Mouse (Mus musculus) intestine, postnatal 0 days (tissue): Measurements from ENCODE around the gene Usp50. TPM values are rescaled to one million over a fixed set of nuclear protein-coding genes. Genes with fewer than 3 reads are reported as not detected.

ENCODE experiments used
- ATAC-seq: fragments of 200-750 bp; cut with Nextera tagmentation; 2 replicates; pipeline ENCODE4 v1.8.0; 2017; ENCODE audit warnings: mild to moderate bottlenecking, moderate TSS enrichment, moderate library complexity
- H3K27ac ChIP-seq: fragments of 300-500 bp; sonication (generic); 2 replicates; pipeline ENCODE4 v1.5.1; 2014; ENCODE audit warnings: mild to moderate bottlenecking, low read depth, low read length, moderate library complexity
- H3K27me3 ChIP-seq: fragments of 300-500 bp; sonication (generic); replicated peaks from 2 replicates; pipeline ENCODE4 v1.6.1; 2014; ENCODE audit warnings: low read length, mixed read lengths; ENCODE audit not compliant: control insufficient read depth, insufficient read depth
- H3K36me3 ChIP-seq: fragments of 300-500 bp; sonication (generic); 2 replicates; pipeline ENCODE4 v1.6.1; 2014; ENCODE audit warnings: mild to moderate bottlenecking, moderate library complexity; ENCODE audit not compliant: control insufficient read depth, insufficient read depth
- H3K4me1 ChIP-seq: fragments of 300-500 bp; sonication (generic); replicated peaks from 2 replicates; pipeline ENCODE4 v1.6.1; 2014; ENCODE audit warnings: antibody characterized with exemption, low read length, mixed read lengths; ENCODE audit not compliant: control insufficient read depth, insufficient read depth
- H3K4me2 ChIP-seq: fragments of 300-500 bp; sonication (generic); replicated peaks from 2 replicates; pipeline ENCODE4 v1.6.1; 2014; ENCODE audit warnings: low read depth, mild to moderate bottlenecking, moderate library complexity
- H3K4me3 ChIP-seq: fragments of 300-500 bp; sonication (generic); 2 replicates; pipeline ENCODE4 v1.5.1; 2014; ENCODE audit warnings: low read depth, low read length
- H3K9ac ChIP-seq: fragments of 300-500 bp; sonication (generic); 2 replicates; pipeline ENCODE4 v1.6.1; 2014; ENCODE audit warnings: mild to moderate bottlenecking, low read depth, low read length
- H3K9me3 ChIP-seq: fragments of 300-500 bp; sonication (generic); 2 replicates; pipeline ENCODE4 v1.6.1; 2016; ENCODE audit warnings: mixed run types; ENCODE audit not compliant: control insufficient read depth
- CTCF ChIP-seq: sonication (generic); IDR thresholded peaks from 2 replicates; pipeline ENCODE4 v1.5.1; 2016; ENCODE audit warnings: low read depth, mild to moderate bottlenecking, control low read depth, antibody characterized with exemption, moderate library complexity
- WGBS: fragments of 180-500 bp; shearing (Covaris S2); extraction: QIAGEN DNeasy Blood & Tissue Kit; methylation state at CpG from one replicate; pipeline ENCODE4 v1.1.7; 2014; 5-methylcytosine and 5-hydroxymethylcytosine counted together
- polyA plus RNA-seq: library from polyadenylated mRNA; unstranded; fragments of >200 nt; fragmentation: Nextera tagmentation; extraction: Ambion mirVana; gene quantifications from 2 replicates; pipeline ENCODE4 v1.2.1, GENCODE M21; 2015

The Usp50 gene
- polyA plus RNA-seq, 1 experiment from 2014 or later = 2.0 TPM

DNA sequence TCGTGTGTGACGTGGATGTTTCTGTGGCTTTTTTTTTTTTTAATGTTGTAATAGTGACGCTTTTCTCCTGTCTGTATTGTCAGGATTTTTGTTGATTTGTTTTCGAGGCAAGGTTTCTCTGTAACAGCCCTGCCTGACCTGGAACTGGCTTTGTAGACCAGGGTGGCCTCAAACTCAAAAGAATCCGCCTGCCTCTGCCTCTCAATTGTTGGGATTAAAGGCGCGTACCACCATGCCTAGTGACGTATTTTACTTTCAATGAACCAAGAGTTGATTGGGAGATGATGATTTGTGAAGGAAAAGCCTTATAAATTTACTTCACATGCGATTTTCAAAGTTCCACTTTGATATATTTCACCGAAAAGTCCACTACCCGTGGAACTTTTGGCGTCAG, 107.2 kb downstream of the Usp50 start, which contains the start of gene Gabpb1:
Gene Gabpb1, minus strand, starts transcription at position 216 of the 394 bp plus-strand sequence.
- no peak for TF ChIP-seq CTCF
- ATAC-seq = no peak
- H3K36me3 ChIP-seq = no peaks in the 10 kb centered on the region
- H3K9me3 ChIP-seq = no peaks in the 10 kb centered on the region
- peaks cover 8% of the 10 kb centered on the region for H3K4me1 ChIP-seq
- peak within 1 kb of the TSS; percentile 99 for H3K27ac ChIP-seq
- H3K4me3 ChIP-seq = peak within 1 kb of the TSS; percentile 93
- H3K9ac ChIP-seq = peak within 1 kb of the TSS; percentile 100
- WGBS = 22% methylated on average over 12 of the region's 12 CpGs
- H3K4me2 ChIP-seq = peak within 1 kb of the TSS; percentile 76
- no peaks in the 10 kb centered on the region for H3K27me3 ChIP-seq

GRCm38 (mm10) chr2:126675169-126676121, 107.8 kb downstream of the Usp50 start:
- no peaks in the 10 kb centered on the region for H3K27me3 ChIP-seq
- peaks cover 8% of the 10 kb centered on the region for H3K4me1 ChIP-seq
- peak overlapping the region; percentile 99 for H3K27ac ChIP-seq
- under 1% methylated on average over 99 of the region's 99 CpGs for WGBS
- peak; percentile 88 for ATAC-seq
- H3K4me3 ChIP-seq = peak overlapping the region; percentile 93
- H3K36me3 ChIP-seq = no peaks in the 10 kb centered on the region
- 0 out of 2 replicates have a peak, but pooled peaks have one; percentile 2 for TF ChIP-seq CTCF
- peak overlapping the region; percentile 76 for H3K4me2 ChIP-seq
- no peaks in the 10 kb centered on the region for H3K9me3 ChIP-seq
- peak overlapping the region; percentile 100 for H3K9ac ChIP-seq

DNA sequence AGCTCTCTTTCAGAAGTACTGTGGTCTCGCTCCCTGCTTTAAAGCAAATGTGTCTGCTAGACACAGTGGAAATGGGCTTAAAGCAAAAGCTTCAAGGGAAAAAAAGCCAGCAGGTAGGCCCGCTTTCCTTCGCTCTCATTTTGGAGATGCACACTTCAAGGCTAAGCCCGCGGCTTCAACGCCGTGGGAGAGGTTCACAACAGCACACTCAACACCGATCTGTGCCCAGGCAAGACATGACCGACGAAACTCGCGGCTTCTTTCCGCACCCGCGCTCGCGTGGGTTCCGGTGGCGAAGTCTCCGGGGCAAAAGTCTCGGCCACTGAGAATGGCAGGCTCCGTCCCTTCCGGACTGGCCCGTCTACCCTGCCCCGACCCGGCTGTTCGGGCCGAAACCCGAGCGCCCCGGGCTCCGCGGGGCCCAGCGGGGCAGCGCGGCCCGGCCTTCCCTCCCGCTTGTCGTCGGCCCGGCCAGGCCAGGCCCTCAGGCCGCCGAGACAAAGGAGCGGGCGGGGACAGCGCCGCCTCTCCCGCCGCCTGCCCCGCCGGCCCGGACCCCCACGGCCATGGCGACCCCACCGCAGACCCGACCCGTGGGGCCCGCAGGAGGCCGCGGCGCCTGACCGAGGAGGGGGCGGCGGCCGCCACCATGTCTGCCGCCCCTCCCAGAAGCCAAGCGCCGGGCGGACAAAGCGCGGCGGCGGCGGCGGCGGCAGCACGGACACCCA, 108.7 kb downstream of the Usp50 start:
- ATAC-seq = peak; percentile 59
- H3K9ac ChIP-seq = peak overlapping the region; percentile 100
- no peaks in the 10 kb centered on the region for H3K27me3 ChIP-seq
- no peaks in the 10 kb centered on the region for H3K36me3 ChIP-seq
- under 1% methylated on average over 76 of the region's 77 CpGs for WGBS
- peaks cover 8% of the 10 kb centered on the region for H3K4me1 ChIP-seq
- H3K4me2 ChIP-seq = peak overlapping the region; percentile 76
- no peak for TF ChIP-seq CTCF
- H3K9me3 ChIP-seq = no peaks in the 10 kb centered on the region
- peak overlapping the region; percentile 99 for H3K27ac ChIP-seq
- H3K4me3 ChIP-seq = peak overlapping the region; percentile 93

- H3K4me2 ChIP-seq = peak overlapping the region; percentile 76
- no peaks in the 10 kb centered on the region for H3K36me3 ChIP-seq
- H3K4me1 ChIP-seq = peaks cover 8% of the 10 kb centered on the region
- no peaks in the 10 kb centered on the region for H3K9me3 ChIP-seq
- TF ChIP-seq CTCF = no peak
- no peak for ATAC-seq
- peak overlapping the region; percentile 100 for H3K9ac ChIP-seq
- WGBS = 40% methylated on average over 13 of the region's 13 CpGs
- H3K27ac ChIP-seq = no peak overlapping the region; the same call in 1 of the 2 replicates
- H3K27me3 ChIP-seq = no peaks in the 10 kb centered on the region
- H3K4me3 ChIP-seq = peak overlapping the region; percentile 93
These were observed 109.7 kb downstream of the Usp50 start for GRCm38 (mm10) chr2:126673317-126674242.

DNA sequence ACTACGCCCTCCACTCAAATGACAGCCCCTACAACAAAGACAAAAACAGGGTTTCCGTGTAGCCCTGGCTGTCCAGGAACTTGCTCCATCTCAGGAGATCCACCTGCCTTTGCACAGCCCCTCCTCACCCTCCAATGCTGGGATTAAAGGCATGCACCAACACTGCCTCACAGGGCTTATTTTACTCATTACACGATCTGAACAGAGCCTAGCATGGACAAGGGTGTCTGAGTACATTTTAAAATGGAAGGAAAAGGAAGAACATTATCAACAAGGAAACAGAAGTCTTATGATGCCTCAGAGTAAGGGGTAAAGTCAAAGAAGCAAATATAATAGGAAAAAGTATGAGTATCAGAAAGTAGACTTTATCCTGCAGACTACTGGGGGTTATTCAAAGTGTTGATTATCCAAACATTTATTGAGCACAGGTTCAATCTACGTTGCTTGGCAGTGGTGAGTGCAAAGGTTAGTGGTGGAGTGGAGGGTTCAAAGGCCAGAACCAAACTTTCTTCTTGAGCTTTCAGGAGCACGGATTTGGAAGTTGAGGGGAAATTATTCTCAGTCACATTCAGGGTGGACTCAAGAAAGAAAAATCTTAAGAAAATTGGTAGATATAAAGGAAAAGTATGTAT, 114.5 kb downstream of the Usp50 start:
- Histone ChIP-seq H3K4me3 (no peak overlapping the region), H3K4me2 (peak overlapping the region; percentile 21; the same call in 1 of the 2 replicates), H3K27me3 (no peaks in the 10 kb centered on the region), H3K36me3 (no peaks in the 10 kb centered on the region), H3K9ac (no peak overlapping the region), H3K27ac (peak overlapping the region; percentile 84), H3K4me1 (peaks cover 8% of the 10 kb centered on the region), H3K9me3 (no peaks in the 10 kb centered on the region)
- 56% methylated on average over 5 of the region's 5 CpGs for WGBS
- TF ChIP-seq CTCF = no peak; the same call in 1 of the 2 replicates
- peak; percentile 85 for ATAC-seq
